Mouse (Mus musculus): ENCODE results near the gene Rybp.

Gene Rybp

GRCm38 (mm10) chr6:100218541-100219341 is 68.5 kb downstream of the Rybp start:
- Histone ChIP-seq H3K27me3 (ENCODE audit: control insufficient read depth, insufficient read depth, low read length, poor library complexity, severe bottlenecking) (no peaks in the 10 kb centered on the region), H3K36me3 (ENCODE audit: control insufficient read depth, insufficient read depth, low read length, poor library complexity, severe bottlenecking) (no peaks in the 10 kb centered on the region)
- DNase-seq (ENCODE audit: low read depth, low spot score): no peak

- no peak for DNase-seq (ENCODE audit: low read depth, low spot score)
- H3K36me3 ChIP-seq (ENCODE audit: control insufficient read depth, insufficient read depth, low read length, poor library complexity, severe bottlenecking): no peaks in the 10 kb centered on the region
- H3K27me3 ChIP-seq (ENCODE audit: control insufficient read depth, insufficient read depth, low read length, poor library complexity, severe bottlenecking): no peaks in the 10 kb centered on the region
Measured at GRCm38 (mm10) chr6:100217507-100217906, 69.8 kb downstream of the Rybp start.

GRCm38 (mm10) chr6:100216945-100217344 is 70.3 kb downstream of the Rybp start:
- Histone ChIP-seq H3K36me3 (ENCODE audit: control insufficient read depth, insufficient read depth, low read length, poor library complexity, severe bottlenecking) (no peaks in the 10 kb centered on the region), H3K27me3 (ENCODE audit: control insufficient read depth, insufficient read depth, low read length, poor library complexity, severe bottlenecking) (no peaks in the 10 kb centered on the region)
- no peak for DNase-seq (ENCODE audit: low read depth, low spot score)

GRCm38 (mm10) chr6:100215809-100216208 is 71.5 kb downstream of the Rybp start:
- Histone ChIP-seq H3K36me3 (ENCODE audit: control insufficient read depth, insufficient read depth, low read length, poor library complexity, severe bottlenecking) (no peaks in the 10 kb centered on the region), H3K27me3 (ENCODE audit: control insufficient read depth, insufficient read depth, low read length, poor library complexity, severe bottlenecking) (no peaks in the 10 kb centered on the region)
- DNase-seq (ENCODE audit: low read depth, low spot score): no peak

GRCm38 (mm10) chr6:100214132-100214913 is 73.0 kb downstream of the Rybp start:
- Histone ChIP-seq H3K27me3 (ENCODE audit: control insufficient read depth, insufficient read depth, low read length, poor library complexity, severe bottlenecking) (no peaks in the 10 kb centered on the region), H3K36me3 (ENCODE audit: control insufficient read depth, insufficient read depth, low read length, poor library complexity, severe bottlenecking) (no peaks in the 10 kb centered on the region)
- no peak for DNase-seq (ENCODE audit: low read depth, low spot score)

- DNase-seq (ENCODE audit: low read depth, low spot score): no peak
- Histone ChIP-seq H3K36me3 (ENCODE audit: control insufficient read depth, insufficient read depth, low read length, poor library complexity, severe bottlenecking) (no peaks in the 10 kb centered on the region), H3K27me3 (ENCODE audit: control insufficient read depth, insufficient read depth, low read length, poor library complexity, severe bottlenecking) (no peaks in the 10 kb centered on the region)
Measured at GRCm38 (mm10) chr6:100213596-100213995, 73.7 kb downstream of the Rybp start.

- DNase-seq (ENCODE audit: low read depth, low spot score): no peak
- Histone ChIP-seq H3K27me3 (ENCODE audit: control insufficient read depth, insufficient read depth, low read length, poor library complexity, severe bottlenecking) (no peaks in the 10 kb centered on the region), H3K36me3 (ENCODE audit: control insufficient read depth, insufficient read depth, low read length, poor library complexity, severe bottlenecking) (no peaks in the 10 kb centered on the region)
Measured at GRCm38 (mm10) chr6:100212820-100213219, 74.5 kb downstream of the Rybp start.

- Histone ChIP-seq H3K27me3 (ENCODE audit: control insufficient read depth, insufficient read depth, low read length, poor library complexity, severe bottlenecking) (no peaks in the 10 kb centered on the region), H3K36me3 (ENCODE audit: control insufficient read depth, insufficient read depth, low read length, poor library complexity, severe bottlenecking) (no peaks in the 10 kb centered on the region)
- no peak for DNase-seq (ENCODE audit: low read depth, low spot score)
Measured at GRCm38 (mm10) chr6:100211646-100212045, 75.6 kb downstream of the Rybp start.

GRCm38 (mm10) chr6:100210517-100210916 is 76.8 kb downstream of the Rybp start:
- Histone ChIP-seq H3K36me3 (ENCODE audit: control insufficient read depth, insufficient read depth, low read length, poor library complexity, severe bottlenecking) (no peaks in the 10 kb centered on the region), H3K27me3 (ENCODE audit: control insufficient read depth, insufficient read depth, low read length, poor library complexity, severe bottlenecking) (no peaks in the 10 kb centered on the region)
- DNase-seq (ENCODE audit: low read depth, low spot score): no peak

- no peak for DNase-seq (ENCODE audit: low read depth, low spot score)
- no peaks in the 10 kb centered on the region for H3K27me3 ChIP-seq (ENCODE audit: control insufficient read depth, insufficient read depth, low read length, poor library complexity, severe bottlenecking)
- H3K36me3 ChIP-seq (ENCODE audit: control insufficient read depth, insufficient read depth, low read length, poor library complexity, severe bottlenecking): no peaks in the 10 kb centered on the region
Measured at GRCm38 (mm10) chr6:100206741-100207275, 80.5 kb downstream of the Rybp start.

GRCm38 (mm10) chr6:100206261-100206660 is 81.0 kb downstream of the Rybp start:
- H3K36me3 ChIP-seq (ENCODE audit: control insufficient read depth, insufficient read depth, low read length, poor library complexity, severe bottlenecking): no peaks in the 10 kb centered on the region
- no peaks in the 10 kb centered on the region for H3K27me3 ChIP-seq (ENCODE audit: control insufficient read depth, insufficient read depth, low read length, poor library complexity, severe bottlenecking)
- no peak for DNase-seq (ENCODE audit: low read depth, low spot score)

- H3K36me3 ChIP-seq (ENCODE audit: control insufficient read depth, insufficient read depth, low read length, poor library complexity, severe bottlenecking): no peaks in the 10 kb centered on the region
- DNase-seq (ENCODE audit: low read depth, low spot score): no peak
- H3K27me3 ChIP-seq (ENCODE audit: control insufficient read depth, insufficient read depth, low read length, poor library complexity, severe bottlenecking): no peaks in the 10 kb centered on the region
Measured at GRCm38 (mm10) chr6:100204436-100204835, 82.8 kb downstream of the Rybp start.

GRCm38 (mm10) chr6:100203492-100203891 is 83.8 kb downstream of the Rybp start:
- Histone ChIP-seq H3K27me3 (ENCODE audit: control insufficient read depth, insufficient read depth, low read length, poor library complexity, severe bottlenecking) (no peaks in the 10 kb centered on the region), H3K36me3 (ENCODE audit: control insufficient read depth, insufficient read depth, low read length, poor library complexity, severe bottlenecking) (no peaks in the 10 kb centered on the region)
- DNase-seq (ENCODE audit: low read depth, low spot score): no peak

- DNase-seq (ENCODE audit: low read depth, low spot score): no peak
- Histone ChIP-seq H3K36me3 (ENCODE audit: control insufficient read depth, insufficient read depth, low read length, poor library complexity, severe bottlenecking) (no peaks in the 10 kb centered on the region), H3K27me3 (ENCODE audit: control insufficient read depth, insufficient read depth, low read length, poor library complexity, severe bottlenecking) (no peaks in the 10 kb centered on the region)
Measured at GRCm38 (mm10) chr6:100202091-100202490, 85.2 kb downstream of the Rybp start.

GRCm38 (mm10) chr6:100197102-100197501 is 90.2 kb downstream of the Rybp start:
- Histone ChIP-seq H3K27me3 (ENCODE audit: control insufficient read depth, insufficient read depth, low read length, poor library complexity, severe bottlenecking) (no peaks in the 10 kb centered on the region), H3K36me3 (ENCODE audit: control insufficient read depth, insufficient read depth, low read length, poor library complexity, severe bottlenecking) (no peaks in the 10 kb centered on the region)
- DNase-seq (ENCODE audit: low read depth, low spot score): no peak

All from splenic B cell, adult 2 months (primary cell).